Mouse (Mus musculus) urinary bladder, postnatal 25 days (tissue): ENCODE results near the gene Snx29.
"Not testable (repeated sequence)": the region's sequence is repeated elsewhere in the genome, so short reads cannot be mapped to it uniquely, and the experiment has no call there.

Source experiments
- DNase-seq: peaks from one replicate; pipeline ENCODE4 v3.0.0; 2022; ENCODE audit warnings: low spot score

The Snx29 gene

DNA sequence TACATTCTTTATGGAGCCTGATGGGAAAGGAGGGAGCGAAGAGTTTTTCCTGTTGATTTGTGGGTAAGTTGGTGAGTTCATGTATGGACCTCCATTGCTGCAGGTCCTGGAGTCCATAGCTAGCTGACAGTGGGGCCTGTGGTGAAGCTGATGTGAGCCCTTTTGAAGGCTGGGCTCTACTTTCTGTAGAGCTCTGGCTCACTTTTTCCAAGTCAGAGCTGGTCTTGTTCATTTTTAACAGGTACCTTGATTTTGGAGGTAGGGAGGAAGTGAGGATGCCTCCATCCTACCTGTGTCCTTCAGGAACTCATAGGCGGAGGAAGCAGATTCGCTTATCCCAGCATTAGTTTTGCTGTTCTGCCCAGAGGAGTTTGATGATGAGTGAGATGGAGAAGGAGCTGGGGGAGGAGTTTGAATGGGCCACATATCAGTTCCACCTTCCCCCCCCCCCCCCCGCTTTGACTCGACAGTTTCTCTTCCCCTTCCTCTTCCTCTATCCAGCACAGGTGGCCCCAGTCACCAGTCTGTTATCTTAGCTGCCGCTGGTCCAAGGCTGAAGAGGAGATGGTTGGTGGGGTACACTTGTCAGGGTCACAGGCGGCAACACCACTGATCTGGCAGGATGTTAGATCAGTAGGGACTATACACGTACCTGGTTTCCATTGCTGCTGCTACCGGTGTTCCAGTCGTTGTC lies 173.4 kb downstream of the Snx29 start:
- no peak for DNase-seq

GRCm38 (mm10) chr16:11496721-11497120 lies 174.0 kb downstream of the Snx29 start:
- DNase-seq = no peak

GRCm38 (mm10) chr16:11500061-11500460 lies 177.4 kb downstream of the Snx29 start:
- DNase-seq = no peak

GRCm38 (mm10) chr16:11501138-11501537 lies 178.4 kb downstream of the Snx29 start:
- no peak for DNase-seq

DNA sequence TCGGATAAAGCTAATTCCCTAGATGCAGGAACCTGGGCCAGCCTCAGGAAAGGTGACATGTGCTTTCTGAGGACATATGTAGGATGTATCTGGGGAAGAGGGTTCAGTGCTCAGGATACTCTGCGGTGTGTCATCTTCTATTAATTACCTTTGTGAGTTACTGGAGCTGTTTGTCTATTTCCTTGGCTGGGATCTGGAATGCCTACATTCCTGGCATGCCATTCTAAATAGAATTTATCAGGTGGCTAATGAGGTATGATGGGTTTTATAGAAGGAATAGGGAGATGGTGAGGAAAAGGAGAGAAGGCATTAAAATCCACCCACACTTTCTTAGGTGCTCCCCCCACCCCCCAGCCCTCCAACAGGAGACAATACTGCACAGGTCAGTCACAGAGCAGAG lies 178.9 kb downstream of the Snx29 start:
- DNase-seq = no peak

DNA sequence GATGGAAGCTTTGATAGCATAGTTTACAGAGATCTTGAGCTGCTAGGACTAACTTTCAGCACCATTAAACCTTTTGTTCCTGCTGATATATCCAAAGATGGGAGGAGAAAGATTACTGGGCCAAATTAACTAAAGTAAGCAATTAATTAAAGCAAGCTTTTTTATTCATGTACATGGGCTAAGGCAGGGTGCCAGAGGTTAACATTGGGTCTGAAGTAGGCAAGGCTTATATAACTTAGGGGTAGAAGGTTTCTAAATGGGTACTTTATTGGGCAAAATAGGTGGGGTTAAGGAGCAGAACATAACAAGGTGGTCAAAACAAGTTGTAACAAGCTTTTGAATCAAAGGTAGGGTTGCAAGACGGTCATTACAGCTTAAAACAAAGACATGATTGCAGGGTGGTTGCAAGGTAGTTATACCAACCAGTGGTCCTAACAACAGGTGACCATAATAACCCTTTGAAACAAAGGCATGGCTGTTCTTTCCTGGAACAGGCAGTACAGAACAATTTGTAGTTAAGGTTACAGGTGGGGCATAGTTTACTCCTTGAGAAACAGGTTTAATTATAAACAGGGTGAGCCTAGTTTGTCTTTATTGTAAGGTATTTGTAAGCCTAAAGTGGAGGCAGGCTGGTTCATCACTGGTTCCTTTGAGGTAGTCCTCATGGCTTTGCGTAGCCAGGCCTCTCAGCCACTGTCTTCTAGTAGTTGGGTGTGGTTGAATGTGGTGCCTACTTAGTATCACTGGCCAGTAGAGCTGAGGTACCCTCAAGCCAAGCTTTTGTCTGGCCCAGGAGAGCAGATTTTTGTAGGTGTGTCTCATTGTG lies 182.2 kb downstream of the Snx29 start:
- DNase-seq = no peak

DNA sequence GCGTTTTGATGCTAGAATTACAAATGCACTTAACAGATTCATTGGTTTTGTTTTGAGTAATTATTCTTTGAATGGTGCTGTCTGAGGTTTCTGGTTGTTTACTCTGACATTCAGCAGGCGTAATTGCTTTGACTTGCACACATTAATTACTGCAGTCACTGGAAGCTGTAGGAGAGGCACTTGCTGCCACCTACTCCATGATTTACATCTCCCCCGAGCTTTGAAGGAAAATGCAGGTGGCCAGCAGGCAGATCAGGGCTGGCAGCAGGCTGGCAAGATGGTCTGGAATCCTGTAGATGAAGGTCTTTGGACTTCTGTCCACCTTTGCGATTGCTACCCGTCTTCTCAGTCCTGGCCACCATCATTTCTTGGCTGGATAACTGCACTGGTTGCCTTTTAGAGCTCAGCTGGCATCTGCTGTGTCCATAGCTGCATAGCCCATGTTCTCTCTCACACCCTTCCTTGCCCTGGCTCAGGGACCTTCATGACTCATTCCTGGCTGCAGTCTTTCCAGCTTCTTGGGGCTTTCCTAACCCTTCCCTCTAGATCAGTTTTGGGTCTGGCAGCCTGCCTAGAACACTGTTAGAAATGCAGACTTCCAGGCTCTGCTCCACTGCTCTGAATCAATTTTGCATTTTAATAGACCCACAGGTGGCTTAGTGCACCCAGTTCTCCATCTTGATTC lies 182.9 kb downstream of the Snx29 start:
- DNase-seq = peak; percentile 64

GRCm38 (mm10) chr16:11507188-11507731 lies 184.6 kb downstream of the Snx29 start:
- DNase-seq = no peak

DNA sequence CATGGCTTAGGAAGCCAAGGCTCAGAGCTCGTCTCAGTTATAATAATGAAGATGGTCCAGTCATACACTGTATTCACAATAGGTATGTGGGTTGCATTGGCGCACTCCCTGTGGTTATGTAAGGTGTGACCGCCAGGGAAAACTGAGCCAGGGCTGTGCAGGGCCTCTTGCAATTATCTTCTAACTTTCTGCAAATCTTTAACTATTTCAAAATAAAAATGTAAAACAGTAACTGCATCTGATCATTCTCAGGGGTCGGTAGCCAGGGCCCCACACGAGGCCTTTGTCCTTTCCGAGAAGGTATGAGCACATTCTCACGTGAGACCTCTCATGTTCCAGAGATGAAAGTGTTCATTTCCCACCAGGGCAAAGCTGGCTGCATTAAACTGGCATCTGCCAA lies 185.6 kb downstream of the Snx29 start:
- no peak for DNase-seq

- DNase-seq = no peak
Observed at GRCm38 (mm10) chr16:11510416-11510815, 187.7 kb downstream of the Snx29 start.

GRCm38 (mm10) chr16:11510854-11511253 lies 188.1 kb downstream of the Snx29 start:
- DNase-seq = no peak

DNA sequence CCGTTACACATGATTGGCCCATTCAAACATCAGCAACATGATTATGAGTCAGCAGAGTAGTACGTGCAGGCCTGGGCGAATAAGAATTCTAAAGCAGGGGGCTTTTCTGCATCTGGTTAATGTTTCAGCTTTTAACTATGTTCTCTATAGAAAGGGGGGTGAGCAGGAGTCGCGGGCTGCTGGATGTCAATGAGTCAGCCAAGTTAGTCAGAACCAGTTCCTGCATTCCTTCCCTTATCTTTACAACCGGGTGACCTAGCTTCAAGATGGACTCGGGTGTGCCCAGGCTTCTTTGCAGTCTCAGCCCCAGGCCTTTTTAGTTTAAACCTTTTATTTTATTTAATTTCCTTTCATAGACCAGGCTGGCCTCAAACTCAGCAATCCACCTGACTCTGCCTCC lies 189.0 kb downstream of the Snx29 start:
- not testable (repeated sequence) for DNase-seq

DNA sequence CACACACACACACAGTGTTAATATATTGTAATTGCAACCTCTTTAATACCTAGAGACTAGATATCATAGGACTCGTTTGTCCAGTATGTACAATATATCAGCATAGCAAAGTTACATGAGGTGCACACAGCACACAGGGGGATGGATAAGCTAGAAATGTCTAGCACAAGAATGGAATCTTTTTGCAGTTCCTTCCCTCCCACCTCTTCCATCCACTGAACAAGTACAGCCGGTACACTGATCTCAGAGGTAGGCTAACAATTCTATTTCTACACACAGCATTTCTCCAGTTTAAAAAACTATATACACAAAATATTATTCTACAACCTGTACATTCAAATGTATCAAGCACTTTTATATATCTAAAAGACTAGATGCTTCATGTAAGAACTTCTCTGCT lies 194.0 kb downstream of the Snx29 start:
- DNase-seq = no peak

DNA sequence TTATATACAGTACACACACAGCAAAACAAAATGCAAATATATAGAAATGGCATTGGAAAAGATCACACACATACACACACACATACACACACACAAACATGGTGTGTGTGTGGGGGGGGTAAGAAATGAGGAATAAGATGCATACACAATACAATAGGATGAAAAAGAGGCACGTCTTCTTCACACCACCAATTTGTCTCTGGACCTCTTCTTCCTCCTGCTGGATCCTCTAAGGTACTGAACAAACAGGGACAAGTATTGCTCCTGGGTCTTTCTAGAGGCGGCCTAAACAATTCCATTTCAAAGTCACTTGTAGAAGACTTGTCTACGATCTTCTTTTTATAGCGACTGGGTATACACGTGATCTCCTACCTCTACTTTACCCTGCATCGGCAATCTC lies 194.7 kb downstream of the Snx29 start:
- DNase-seq = no peak

GRCm38 (mm10) chr16:11518803-11519498 lies 196.2 kb downstream of the Snx29 start:
- no peak for DNase-seq

GRCm38 (mm10) chr16:11526104-11526786 lies 203.5 kb downstream of the Snx29 start:
- no peak for DNase-seq

DNA sequence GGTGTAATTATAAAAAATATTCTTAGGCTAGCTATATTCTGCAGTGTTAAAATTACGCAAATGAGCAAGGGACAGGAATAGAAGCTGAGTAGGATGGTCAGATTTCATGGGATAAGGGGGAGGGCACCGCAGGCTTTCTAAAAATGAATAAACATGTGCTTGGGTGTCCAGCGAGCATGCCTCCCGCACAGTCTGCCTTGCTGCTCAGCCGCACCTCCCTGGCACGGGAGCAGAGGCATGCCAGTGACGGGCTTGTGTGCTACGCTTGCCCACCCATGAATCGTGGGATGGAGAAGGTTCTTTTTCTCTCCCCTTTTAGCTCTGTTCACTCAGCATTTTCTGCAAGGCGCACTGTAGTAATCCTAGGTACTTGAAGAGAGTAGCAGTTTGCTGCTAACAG lies 204.3 kb downstream of the Snx29 start:
- DNase-seq = no peak

GRCm38 (mm10) chr16:11530466-11531194 lies 207.9 kb downstream of the Snx29 start:
- no peak for DNase-seq

DNA sequence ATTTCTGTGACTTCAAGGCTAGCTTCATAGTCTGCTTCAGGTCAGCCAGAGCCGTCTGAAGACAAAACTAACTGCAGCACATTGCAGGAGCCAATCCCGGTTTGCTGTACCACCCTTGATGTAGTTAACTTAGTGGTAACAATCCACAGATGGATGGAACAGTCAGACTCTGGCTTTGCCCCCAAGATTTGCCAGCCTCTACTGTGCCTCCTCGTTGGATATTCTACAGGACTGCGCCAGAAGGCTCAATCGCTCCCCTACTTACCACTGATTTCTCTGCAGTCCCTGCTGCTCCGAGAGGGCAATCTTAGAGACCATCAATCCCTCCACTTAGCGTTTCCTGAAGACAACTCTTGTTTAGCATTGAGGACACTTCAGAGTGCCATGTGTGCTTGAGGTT lies 208.7 kb downstream of the Snx29 start:
- DNase-seq = no peak

GRCm38 (mm10) chr16:11532592-11532991 lies 209.9 kb downstream of the Snx29 start:
- no peak for DNase-seq

DNA sequence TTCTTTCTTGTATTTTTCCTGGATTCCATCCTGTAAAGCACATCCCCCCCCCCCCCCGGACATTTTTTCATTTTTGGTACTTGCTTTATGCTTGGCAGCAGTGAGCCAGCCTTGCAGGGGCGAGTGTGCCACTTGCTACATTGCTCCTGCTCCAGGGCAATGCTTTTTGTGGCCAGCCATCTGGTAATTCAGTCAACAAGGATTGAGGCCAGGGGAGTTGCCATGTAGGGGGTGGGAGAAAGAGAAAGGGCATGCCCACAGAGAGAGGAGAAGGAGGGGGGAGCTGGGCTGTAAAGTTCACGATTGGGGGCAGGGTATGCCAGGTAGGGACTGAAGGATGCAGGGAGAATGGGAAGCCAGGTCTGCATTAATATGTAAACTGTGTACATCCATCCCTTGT lies 210.7 kb downstream of the Snx29 start:
- no peak for DNase-seq
